Mouse (Mus musculus) intestine, embryonic 14.5 days (tissue): ENCODE results near the gene Aspdh. TPM values are rescaled to one million over a fixed set of nuclear protein-coding genes. Genes with fewer than 3 reads are reported as not detected.

ENCODE experiments used
- ATAC-seq: fragments of 200-750 bp; cut with Nextera tagmentation; replicated peaks from 2 replicates; pipeline ENCODE4 v1.8.0; 2017; ENCODE audit warnings: low read depth, moderate number of reproducible peaks, moderate TSS enrichment, moderate library complexity; ENCODE audit not compliant: low FRiP score, low TSS enrichment
- DNase-seq: peaks from one replicate; pipeline ENCODE4 v3.0.0-alpha.2; 2018; ENCODE audit warnings: low spot score
- H3K27ac ChIP-seq: fragments of 300-500 bp; sonication (generic); 2 replicates; pipeline ENCODE4 v1.5.1; 2014; ENCODE audit warnings: low read depth, mild to moderate bottlenecking, control low read depth
- H3K27me3 ChIP-seq: fragments of 300-500 bp; sonication (generic); replicated peaks from 2 replicates; pipeline ENCODE4 v1.6.1; 2014; ENCODE audit warnings: low read length, control low read depth; ENCODE audit not compliant: control insufficient read depth, insufficient read depth
- H3K36me3 ChIP-seq: fragments of 300-500 bp; sonication (generic); 2 replicates; pipeline ENCODE4 v1.6.1; 2014; ENCODE audit warnings: low read length, control low read depth; ENCODE audit not compliant: control insufficient read depth, insufficient read depth
- H3K4me1 ChIP-seq: fragments of 300-500 bp; sonication (generic); replicated peaks from 2 replicates; pipeline ENCODE4 v1.6.1; 2014; ENCODE audit warnings: low read length, control low read depth, mixed read lengths; ENCODE audit not compliant: control insufficient read depth, insufficient read depth
- H3K4me2 ChIP-seq: fragments of 300-500 bp; sonication (generic); 2 replicates; pipeline ENCODE4 v1.6.1; 2014; ENCODE audit warnings: low read length
- H3K4me3 ChIP-seq: fragments of 300-500 bp; sonication (generic); 2 replicates; pipeline ENCODE4 v1.5.1; 2014; ENCODE audit warnings: low read depth, low read length, control low read depth, mixed read lengths
- H3K9ac ChIP-seq: fragments of 300-500 bp; sonication (generic); 2 replicates; pipeline ENCODE4 v1.6.1; 2014; ENCODE audit warnings: mild to moderate bottlenecking, low read length
- H3K9me3 ChIP-seq: fragments of 300-500 bp; sonication (generic); 2 replicates; pipeline ENCODE4 v1.6.1; 2016; ENCODE audit warnings: low read length, control low read depth; ENCODE audit not compliant: control insufficient read depth
- WGBS: fragments of 180-500 bp; shearing (Covaris S2); extraction: QIAGEN DNeasy Blood & Tissue Kit; methylation state at CpG from one replicate; pipeline ENCODE4 v1.1.7; 2014; 5-methylcytosine and 5-hydroxymethylcytosine counted together
- polyA plus RNA-seq: library from polyadenylated mRNA; unstranded; fragments of >200 nt; fragmentation: Nextera tagmentation; extraction: Ambion mirVana; gene quantifications from 2 replicates; pipeline ENCODE4 v1.2.1, GENCODE M21; 2014

Gene Aspdh
- polyA plus RNA-seq, 1 experiment from 2014 or later = not detected

DNA sequence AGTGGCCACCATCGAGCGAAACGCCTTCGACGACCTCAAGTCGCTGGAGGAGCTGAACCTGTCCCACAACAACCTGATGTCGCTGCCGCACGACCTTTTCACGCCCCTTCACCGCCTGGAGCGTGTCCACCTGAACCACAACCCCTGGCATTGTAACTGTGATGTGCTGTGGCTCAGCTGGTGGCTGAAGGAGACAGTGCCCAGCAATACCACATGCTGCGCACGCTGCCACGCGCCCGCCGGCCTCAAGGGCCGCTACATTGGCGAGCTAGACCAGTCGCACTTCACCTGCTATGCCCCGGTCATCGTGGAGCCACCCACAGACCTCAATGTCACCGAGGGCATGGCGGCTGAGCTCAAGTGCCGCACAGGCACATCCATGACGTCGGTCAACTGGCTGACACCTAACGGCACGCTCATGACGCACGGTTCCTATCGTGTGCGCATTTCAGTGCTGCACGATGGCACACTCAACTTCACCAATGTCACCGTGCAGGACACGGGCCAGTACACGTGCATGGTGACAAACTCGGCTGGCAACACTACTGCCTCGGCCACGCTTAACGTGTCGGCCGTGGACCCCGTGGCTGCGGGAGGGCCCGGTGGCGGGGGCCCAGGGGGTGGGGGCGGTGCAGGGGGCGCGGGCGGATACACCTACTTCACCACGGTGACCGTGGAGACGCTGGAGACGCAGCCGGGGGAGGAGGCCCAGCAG, 3.5 kb upstream of the Aspdh start:
- Histone ChIP-seq H3K27me3 (peaks cover 57% of the 10 kb centered on the region), H3K9me3 (no peaks in the 10 kb centered on the region), H3K4me1 (0 out of 2 replicates have a peak, but pooled peaks cover 4% of the 10 kb centered on the region), H3K36me3 (no peaks in the 10 kb centered on the region), H3K9ac (no peak overlapping the region), H3K4me3 (no peak overlapping the region), H3K4me2 (no peak overlapping the region), H3K27ac (no peak overlapping the region)
- WGBS = 43% methylated on average over 57 of the region's 57 CpGs
- ATAC-seq = no peak
- no peak for DNase-seq

DNA sequence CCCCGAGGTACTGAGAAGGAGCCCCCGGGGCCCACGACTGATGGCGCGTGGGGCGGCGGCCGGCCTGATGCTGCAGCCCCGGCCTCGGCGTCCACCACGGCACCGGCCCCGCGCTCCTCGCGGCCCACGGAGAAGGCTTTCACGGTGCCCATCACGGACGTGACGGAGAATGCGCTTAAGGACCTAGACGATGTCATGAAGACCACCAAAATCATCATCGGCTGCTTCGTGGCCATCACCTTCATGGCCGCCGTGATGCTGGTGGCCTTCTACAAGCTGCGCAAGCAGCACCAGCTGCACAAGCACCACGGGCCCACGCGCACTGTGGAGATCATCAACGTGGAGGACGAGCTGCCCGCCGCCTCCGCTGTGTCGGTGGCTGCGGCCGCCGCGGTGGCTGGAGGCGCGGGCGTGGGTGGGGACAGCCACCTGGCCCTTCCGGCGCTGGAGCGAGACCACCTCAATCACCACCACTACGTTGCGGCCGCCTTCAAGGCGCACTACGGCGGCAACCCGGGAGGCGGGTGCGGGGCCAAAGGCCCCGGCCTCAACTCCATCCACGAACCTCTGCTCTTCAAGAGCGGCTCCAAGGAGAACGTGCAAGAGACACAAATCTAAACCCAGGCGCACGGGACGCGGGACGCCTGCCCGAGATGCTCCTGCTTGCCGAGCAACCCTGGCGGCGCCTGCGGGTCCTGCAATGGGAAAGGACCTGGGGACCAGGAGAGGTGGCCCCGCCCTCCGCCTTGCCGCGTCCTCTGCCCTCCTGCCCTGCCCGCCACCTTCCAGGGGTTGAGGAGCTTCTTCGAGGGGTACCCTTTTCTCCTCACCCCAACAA, 2.8 kb upstream of the Aspdh start:
- Histone ChIP-seq H3K9ac (no peak overlapping the region), H3K27me3 (peaks cover 57% of the 10 kb centered on the region), H3K9me3 (no peaks in the 10 kb centered on the region), H3K4me1 (0 out of 2 replicates have a peak, but pooled peaks cover 4% of the 10 kb centered on the region), H3K4me2 (peak overlapping the region; percentile 44), H3K36me3 (no peaks in the 10 kb centered on the region), H3K4me3 (peak overlapping the region; percentile 23), H3K27ac (no peak overlapping the region)
- 14% methylated on average over 77 of the region's 77 CpGs for WGBS
- DNase-seq (peak; percentile 77), ATAC-seq (no peak)

DNA sequence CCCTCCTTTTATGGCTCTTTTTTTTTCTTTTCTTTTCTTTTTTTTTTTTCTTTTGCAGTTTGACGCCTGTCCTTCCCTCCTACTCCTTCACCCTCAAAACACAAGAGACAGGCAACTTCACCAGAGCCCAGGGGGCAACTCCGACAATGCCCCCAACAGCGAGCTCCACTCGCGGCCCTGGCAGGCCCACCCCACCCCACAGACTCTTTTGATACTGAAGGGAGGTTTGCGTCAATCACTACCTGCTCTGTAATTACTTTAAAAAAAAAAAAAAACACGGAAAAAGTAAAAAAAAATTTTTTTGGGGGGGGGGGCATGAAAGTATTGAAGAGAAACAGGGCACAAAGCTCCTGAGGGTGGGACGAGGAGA, 2.1 kb upstream of the Aspdh start:
- no peak for ATAC-seq
- H3K4me2 ChIP-seq = peak overlapping the region; percentile 44; the same call in 1 of the 2 replicates
- no peak overlapping the region for H3K9ac ChIP-seq
- H3K27me3 ChIP-seq = peaks cover 57% of the 10 kb centered on the region
- 0 out of 2 replicates have a peak, but pooled peaks cover 4% of the 10 kb centered on the region for H3K4me1 ChIP-seq
- no peak for DNase-seq
- H3K27ac ChIP-seq = no peak overlapping the region
- no peaks in the 10 kb centered on the region for H3K9me3 ChIP-seq
- no peaks in the 10 kb centered on the region for H3K36me3 ChIP-seq
- 0 out of 2 replicates have a peak overlapping the region, but pooled peaks have one; percentile 23 for H3K4me3 ChIP-seq
- 25% methylated on average over 8 of the region's 8 CpGs for WGBS

DNA sequence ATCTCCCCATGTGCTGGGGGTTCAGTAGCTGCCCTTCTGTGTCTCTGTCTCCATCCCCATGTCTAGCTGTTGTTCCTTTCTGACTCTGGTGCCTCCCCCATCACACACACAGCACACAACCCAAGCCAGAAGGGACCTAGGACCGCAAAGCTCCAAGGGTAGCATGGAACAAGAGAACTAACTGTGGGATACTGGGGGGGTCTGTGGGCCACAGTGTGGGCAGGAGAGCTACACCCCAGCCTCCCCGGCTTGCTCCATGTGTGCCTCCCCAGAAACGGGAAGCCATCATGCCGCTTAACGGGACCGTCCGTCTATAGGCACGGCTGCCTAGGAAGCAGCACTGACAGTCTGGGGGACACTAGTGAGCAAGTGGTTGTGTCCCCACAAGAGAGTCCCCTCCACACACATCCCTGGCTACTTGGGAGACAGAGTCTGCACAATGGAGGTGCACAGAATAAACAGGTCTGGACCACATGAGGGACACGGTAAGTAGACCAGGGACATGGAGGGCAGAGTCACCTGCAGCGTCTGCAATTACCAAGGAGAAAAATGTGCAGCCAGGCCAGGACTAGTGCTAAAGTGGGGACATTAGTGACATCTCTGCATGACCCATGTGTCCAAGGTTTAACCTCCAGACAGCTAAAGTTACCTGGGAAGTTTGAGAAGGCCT, 1.5 kb upstream of the Aspdh start:
- 82% methylated on average over 10 of the region's 10 CpGs for WGBS
- Histone ChIP-seq H3K4me1 (peaks cover 8% of the 10 kb centered on the region), H3K4me3 (no peak overlapping the region), H3K27ac (no peak overlapping the region), H3K4me2 (no peak overlapping the region), H3K36me3 (no peaks in the 10 kb centered on the region), H3K9ac (no peak overlapping the region), H3K9me3 (no peaks in the 10 kb centered on the region), H3K27me3 (peaks cover 57% of the 10 kb centered on the region)
- DNase-seq (no peak), ATAC-seq (no peak)

DNA sequence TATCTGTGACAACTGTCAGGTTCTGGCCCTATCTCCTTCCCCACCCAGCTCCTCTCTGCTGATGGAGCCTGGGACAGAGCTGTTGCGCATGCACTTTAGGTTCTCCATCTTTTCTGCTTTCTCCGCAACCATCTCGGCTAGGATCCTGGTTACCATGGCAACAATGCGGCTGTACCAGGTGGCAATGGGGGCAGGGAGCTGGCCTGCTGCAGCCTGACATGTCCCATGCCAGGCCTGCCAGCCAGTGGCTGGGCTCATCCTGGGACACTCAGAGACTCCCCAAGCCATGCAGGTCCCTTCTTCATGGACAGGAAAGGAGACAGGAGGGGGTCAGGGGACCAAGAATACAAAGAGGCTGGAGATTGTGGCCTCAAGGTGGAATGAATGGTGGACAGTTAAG, 680 bp upstream of the Aspdh start:
- H3K4me2 ChIP-seq = no peak overlapping the region
- no peaks in the 10 kb centered on the region for H3K36me3 ChIP-seq
- no peak overlapping the region for H3K9ac ChIP-seq
- H3K27ac ChIP-seq = no peak overlapping the region
- H3K4me3 ChIP-seq = no peak overlapping the region
- H3K4me1 ChIP-seq = peaks cover 11% of the 10 kb centered on the region
- ATAC-seq = no peak
- H3K27me3 ChIP-seq = peaks cover 52% of the 10 kb centered on the region
- 26% methylated on average over 4 of the region's 4 CpGs for WGBS
- no peak for DNase-seq
- H3K9me3 ChIP-seq = no peaks in the 10 kb centered on the region

DNA sequence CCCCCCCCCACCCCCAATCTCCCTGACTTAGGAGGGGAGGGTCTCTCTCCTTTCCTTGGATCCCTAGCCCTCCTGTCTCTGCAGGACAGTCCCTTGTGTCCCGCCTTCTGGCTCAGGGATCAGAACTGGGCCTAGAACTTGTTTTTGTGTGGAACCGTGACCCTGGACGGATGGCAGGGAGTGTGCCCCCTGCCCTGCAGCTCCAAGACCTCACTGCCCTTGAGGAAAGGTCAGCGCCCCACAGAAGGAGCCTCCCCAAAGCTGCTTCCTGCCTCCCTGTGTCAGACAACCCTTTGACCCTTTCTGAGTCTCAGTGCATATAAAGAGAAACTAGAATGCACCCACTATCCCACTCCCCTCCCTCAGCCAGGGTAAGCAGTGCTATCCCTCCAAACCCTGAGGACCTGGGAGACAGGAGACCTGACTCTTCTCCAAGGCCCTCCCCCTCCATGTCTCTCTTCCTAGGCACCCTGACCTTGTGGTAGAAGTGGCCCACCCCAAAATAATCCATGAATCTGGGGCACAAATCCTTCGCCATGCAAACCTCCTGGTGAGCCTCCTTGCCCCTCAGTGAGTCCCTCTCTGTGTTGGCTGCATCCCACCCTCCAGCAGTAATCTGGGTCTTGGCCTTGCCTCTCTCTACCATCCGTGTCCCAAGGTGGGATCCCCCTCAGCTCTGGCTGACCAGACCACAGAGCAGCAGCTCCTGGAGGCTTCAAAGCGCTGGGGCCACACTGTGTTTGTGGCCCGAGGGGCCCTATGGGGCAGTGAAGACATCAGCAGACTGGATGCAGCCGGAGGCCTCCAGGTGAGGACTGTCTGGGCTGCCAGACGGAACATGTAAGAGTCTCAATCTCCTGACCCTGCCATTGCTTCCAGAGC, 1.1 kb downstream of the Aspdh start:
- H3K36me3 ChIP-seq = no peaks in the 10 kb centered on the region
- peaks cover 11% of the 10 kb centered on the region for H3K4me1 ChIP-seq
- WGBS = 75% methylated on average over 10 of the region's 10 CpGs
- peaks cover 35% of the 10 kb centered on the region for H3K27me3 ChIP-seq
- H3K9me3 ChIP-seq = no peaks in the 10 kb centered on the region
- no peak overlapping the region for H3K4me3 ChIP-seq
- ATAC-seq (no peak), DNase-seq (no peak)
- H3K9ac ChIP-seq = no peak overlapping the region
- H3K4me2 ChIP-seq = no peak overlapping the region
- no peak overlapping the region for H3K27ac ChIP-seq

DNA sequence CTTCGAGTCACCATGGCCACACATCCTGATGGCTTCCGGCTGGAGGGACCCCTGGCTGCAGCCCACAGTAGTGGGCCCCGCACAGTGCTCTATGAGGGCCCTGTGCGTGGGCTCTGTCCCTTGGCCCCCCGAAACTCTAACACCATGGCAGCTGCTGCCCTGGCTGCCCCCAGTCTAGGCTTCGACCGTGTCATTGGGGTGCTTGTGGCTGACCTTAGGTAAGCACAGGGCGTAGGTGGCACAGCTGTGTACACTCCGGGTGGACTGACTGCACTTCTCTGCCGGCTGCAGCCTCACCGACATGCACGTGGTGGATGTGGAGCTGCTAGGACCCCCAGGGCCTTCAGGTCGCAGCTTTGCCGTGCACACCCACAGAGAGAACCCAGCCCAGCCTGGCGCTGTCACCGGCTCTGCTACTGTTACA, 1.7 kb downstream of the Aspdh start:
- H3K4me3 ChIP-seq = no peak overlapping the region
- H3K4me2 ChIP-seq = no peak overlapping the region
- H3K27ac ChIP-seq = no peak overlapping the region
- no peak for DNase-seq
- H3K9ac ChIP-seq = no peak overlapping the region
- 90% methylated on average over 16 of the region's 16 CpGs for WGBS
- no peak for ATAC-seq
- no peaks in the 10 kb centered on the region for H3K9me3 ChIP-seq
- H3K4me1 ChIP-seq = peaks cover 11% of the 10 kb centered on the region
- H3K36me3 ChIP-seq = no peaks in the 10 kb centered on the region
- H3K27me3 ChIP-seq = peaks cover 29% of the 10 kb centered on the region
